Mouse (Mus musculus) small intestine, adult 2 months (tissue): Measurements from ENCODE around the gene Dpp4.

Source experiments
- CTCF ChIP-seq: fragments of 200-500 bp; IDR thresholded peaks from 2 replicates; pipeline ENCODE4 v1.5.1; 2012; ENCODE audit warnings: low read depth, mild to moderate bottlenecking, control low read depth, inconsistent platforms, low read length, moderate library complexity, mixed read lengths; ENCODE audit not compliant: insufficient replicate concordance, insufficient read length; ENCODE audit errors: extremely low read depth
- POLR2A ChIP-seq: fragments of 200-500 bp; IDR thresholded peaks from 2 replicates; pipeline ENCODE4 v1.6.1; 2012; ENCODE audit warnings: low read depth, mild to moderate bottlenecking, control low read depth, inconsistent platforms, low read length, moderate library complexity

DNA sequence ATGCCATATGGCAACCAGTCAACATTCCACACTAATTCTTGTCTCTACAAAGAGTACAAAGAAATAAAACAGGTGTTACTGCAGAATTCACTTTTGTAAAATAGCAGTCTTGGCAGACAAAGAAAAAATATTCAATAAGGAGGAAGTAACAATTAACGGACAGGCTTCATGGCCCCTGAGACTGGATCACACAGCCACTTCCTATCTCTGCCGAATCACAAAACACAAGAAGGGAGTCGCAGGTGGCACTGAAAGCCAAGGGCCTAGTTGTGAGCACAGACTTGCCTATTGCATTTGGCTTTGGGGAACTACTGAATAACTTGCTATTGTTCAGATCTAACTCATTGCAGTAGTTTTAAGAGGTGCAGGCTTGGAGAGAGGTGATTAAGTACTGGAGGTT lies 19.9 kb downstream of the Dpp4 start:
- TF ChIP-seq CTCF (no peak), POLR2A (no peak)
